Mouse (Mus musculus) erythroblast, embryonic 14.5 days (primary cell): Measurements from ENCODE around the gene Yod1.

Source experiments
- GATA1 ChIP-seq: IDR thresholded peaks from 2 replicates; pipeline ENCODE4 v1.6.1; 2012; ENCODE audit warnings: low read length, inconsistent platforms, mixed read lengths
- TAL1 ChIP-seq: IDR thresholded peaks from 3 replicates; pipeline ENCODE4 v1.6.1; 2012; ENCODE audit warnings: low read length, inconsistent platforms, mixed read lengths

DNA sequence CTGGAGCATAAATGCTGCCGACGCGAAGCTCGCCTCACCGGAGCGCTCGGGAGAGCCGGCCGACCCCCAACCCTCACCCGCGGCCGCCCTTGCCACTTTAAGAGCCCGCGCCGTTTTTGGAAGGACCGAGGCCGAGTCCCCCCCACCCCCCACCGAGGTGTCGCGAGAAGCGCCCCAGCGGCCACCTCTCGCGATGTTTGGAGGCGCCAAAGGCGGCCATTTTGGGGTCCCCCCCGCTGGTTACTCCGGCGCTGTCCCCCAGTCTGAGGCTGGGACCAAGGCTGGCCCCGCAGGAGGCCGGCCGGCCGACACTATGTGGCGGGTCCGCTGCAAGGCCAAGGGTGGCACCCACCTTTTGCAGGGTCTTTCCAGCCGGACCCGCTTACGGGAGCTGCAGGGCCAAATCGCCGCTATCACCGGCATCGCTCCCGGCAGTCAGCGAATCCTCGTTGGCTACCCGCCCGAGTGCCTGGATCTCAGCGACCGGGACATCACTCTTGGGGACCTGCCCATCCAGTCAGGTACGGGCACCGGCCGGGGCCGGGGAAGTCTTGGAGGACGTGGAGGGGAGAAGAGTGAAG, at the start of gene Yod1:
- TF ChIP-seq GATA1: peak; percentile 46
- no peak for TF ChIP-seq TAL1
